Mouse (Mus musculus): Measurements from ENCODE around the gene Plcl2.
"Not testable (repeated sequence)": the region's sequence is repeated elsewhere in the genome, so short reads cannot be mapped to it uniquely, and the experiment has no call there.

Gene Plcl2

DNA sequence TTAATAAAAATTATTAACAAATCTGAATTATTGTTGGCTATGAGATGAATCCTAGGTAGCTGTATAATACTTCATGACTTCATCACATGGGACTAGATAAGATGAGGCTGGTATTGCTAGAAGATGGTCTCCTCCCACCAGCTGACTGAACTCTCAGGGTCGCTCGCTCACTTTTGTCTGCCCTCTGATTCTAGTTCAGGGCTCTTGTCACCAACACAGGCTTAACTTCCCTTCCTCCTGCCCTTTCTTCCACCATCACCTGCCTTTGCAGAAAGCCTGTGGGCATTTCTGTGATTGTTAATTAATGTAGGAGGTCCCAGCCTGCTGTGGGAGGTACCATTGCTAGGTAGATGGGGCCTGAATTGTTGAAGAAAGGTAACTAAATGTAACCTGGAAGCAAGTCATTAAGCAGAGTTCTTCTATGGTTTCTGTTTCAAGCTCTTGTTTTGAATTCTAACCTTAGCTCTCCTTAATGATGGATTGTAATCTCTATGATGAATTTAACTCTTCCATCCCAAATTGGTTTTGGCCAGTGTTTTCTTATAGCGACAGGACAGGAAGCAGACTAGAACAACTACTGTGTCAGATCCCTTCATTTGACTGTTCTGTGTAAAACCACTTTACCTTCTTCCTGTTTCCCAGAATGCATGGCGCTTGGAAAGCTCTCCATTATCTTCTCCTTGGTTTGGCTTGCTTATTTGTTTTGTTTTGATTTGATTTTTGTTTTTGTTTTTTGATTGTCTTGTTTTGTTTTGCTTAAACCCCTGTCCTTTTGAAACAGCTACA lies 27.4 kb downstream of the Plcl2 start:
- no peak for DNase-seq (ENCODE audit: low spot score)

GRCm38 (mm10) chr17:50537786-50538185 lies 28.6 kb downstream of the Plcl2 start:
- DNase-seq (ENCODE audit: low spot score) = no peak

- DNase-seq (ENCODE audit: low spot score) = no peak
Measured at GRCm38 (mm10) chr17:50544860-50545259, 35.7 kb downstream of the Plcl2 start.

DNA sequence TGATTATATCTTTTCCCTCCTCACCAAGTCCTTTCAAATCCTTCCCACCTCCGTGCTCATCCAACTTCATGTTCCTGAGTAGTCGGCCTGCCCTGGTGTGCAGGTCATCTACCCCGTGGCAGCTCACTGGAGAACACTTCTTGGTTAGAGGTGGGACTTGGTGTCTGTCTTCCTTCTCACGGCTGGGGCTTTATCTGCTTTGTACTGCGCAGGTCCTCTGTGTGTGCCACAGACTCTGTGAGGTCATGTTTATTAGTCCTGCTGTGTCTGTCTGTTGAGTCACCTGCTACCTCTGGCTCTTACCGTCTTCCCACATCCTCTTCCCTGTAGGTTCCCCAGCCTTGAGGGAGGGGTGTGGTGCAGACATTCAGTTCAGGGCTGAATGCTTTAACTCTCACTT lies 36.1 kb downstream of the Plcl2 start:
- DNase-seq (ENCODE audit: low spot score) = no peak

- no peak for DNase-seq (ENCODE audit: low spot score)
Measured at GRCm38 (mm10) chr17:50552130-50552529, 42.9 kb downstream of the Plcl2 start.

DNA sequence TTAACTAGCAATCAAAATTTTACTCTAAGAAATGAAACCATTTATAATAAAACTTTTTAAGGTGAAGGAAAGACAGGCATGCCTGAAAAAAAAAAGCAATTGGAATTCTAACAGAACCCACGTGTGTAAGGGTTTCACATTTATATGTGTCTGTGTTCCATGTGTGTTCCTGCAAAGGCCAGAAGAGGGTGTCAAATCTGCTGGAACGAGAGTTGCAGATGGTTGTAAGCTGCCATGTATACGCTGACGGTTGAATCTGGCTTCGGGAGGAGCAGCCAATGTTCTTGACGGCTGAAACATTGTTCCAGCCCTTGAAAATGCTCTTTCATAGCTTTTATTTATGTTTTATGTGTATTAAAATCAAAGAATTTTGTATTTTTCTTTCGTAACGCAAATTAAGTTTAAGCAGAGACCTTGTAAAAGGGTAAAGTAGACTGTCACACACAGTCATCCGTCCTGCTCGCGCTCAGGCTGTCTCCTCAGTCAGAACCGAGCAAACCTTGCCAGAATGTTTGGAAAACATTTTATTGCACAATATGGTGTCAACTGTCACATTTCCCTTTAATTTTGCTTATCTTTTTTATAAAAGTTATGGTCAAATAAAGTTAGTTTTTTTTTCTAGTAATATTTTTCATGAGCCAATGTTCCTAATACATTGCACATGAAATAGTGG lies 48.5 kb downstream of the Plcl2 start:
- DNase-seq (ENCODE audit: low spot score) = no peak

DNA sequence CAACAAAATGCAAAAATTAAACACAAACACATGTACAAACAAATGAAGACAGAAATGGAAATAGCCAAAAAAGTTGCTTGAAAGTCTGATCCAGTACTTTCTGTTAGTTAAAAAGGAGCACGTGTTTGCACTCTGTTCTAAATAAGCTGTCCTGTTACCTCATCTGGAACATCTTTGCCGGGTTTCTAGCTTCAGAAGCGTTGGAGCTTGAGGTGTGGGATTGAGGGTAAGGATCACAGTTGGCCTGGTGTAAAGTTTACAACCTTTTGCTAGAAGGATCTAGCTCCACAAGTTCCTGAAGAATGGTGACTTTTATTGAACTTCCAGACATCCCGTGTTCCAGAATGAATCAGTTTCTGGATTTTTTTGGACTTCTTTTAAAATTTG lies 49.0 kb downstream of the Plcl2 start:
- no peak for DNase-seq (ENCODE audit: low spot score)

GRCm38 (mm10) chr17:50565376-50566123 lies 56.3 kb downstream of the Plcl2 start:
- no peak for DNase-seq (ENCODE audit: low spot score)

DNA sequence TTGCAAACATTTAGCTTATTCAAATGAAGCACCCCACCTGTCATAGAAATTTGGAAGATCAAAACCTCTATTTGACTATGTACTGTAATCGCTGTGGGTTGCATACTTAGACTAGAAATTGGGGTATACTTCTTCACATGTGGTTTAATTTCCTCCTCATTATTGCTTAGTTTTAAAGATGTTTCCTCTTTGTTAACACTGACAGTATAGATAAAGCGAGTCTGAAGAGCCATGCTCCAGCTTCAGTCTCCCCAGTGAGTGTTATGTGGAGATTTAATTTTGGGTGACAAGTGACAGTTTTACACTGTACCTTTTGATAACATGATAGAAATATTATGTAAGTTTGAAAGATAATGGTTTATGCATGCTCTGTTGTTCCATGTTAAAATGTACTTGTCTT lies 59.6 kb downstream of the Plcl2 start:
- DNase-seq (ENCODE audit: low spot score) = no peak

GRCm38 (mm10) chr17:50570228-50570627 lies 61.0 kb downstream of the Plcl2 start:
- not testable (repeated sequence) for DNase-seq (ENCODE audit: low spot score)

DNA sequence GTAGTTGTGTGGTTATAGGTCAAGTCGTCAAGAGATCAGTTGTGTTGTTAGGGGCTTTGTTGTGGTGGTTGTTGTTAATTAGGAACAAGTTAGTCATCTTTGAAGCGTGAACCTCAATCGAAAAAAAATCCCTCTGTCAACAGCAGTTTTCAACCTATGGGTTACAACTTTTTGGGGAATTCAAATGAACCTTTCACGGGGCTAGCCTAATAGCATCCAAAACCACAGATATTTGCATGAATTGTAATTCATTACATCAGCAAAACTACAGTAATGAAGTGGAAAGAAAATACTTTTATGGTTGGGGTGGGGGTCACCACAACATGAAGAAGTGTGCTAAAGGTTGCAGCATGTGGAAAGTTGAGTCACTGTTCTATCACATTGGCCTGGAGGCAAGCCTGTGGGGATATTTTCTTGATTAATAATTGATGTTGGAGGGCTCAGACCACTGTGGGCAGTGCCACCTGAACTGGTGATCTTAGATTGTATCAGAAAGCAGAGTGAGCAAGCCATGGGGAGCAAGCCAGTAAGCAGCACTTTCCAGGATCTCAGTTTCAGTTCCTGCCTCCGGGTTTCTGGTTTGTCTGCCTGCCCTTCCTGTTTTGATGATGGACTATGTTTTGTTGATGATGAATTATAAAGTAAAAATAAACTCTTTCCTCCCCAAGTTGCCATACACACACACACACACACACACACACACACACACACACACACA lies 61.6 kb downstream of the Plcl2 start:
- DNase-seq (ENCODE audit: low spot score) = no peak

DNA sequence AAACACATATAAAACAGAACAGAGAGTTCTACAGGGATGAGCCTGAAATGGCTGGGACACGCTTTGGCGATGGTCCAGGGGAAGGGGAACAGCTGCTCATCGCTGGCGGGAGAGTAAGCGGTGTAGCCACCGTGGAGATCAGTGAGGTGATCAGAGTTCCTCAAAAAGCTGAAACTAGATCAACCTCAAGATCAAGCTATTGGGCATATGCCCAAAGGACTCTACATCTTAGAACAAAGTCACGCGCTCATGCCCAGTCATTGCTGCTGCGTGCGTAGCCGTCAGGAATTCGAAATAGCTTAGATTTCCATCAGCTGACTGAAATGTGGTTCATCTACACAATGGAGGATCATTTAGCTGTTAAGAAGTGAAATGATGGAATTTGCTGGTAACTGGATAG lies 65.0 kb downstream of the Plcl2 start:
- DNase-seq (ENCODE audit: low spot score) = no peak

GRCm38 (mm10) chr17:50580416-50580815 lies 71.2 kb downstream of the Plcl2 start:
- no peak for DNase-seq (ENCODE audit: low spot score)

GRCm38 (mm10) chr17:50586834-50587233 lies 77.6 kb downstream of the Plcl2 start:
- DNase-seq (ENCODE audit: low spot score) = no peak

DNA sequence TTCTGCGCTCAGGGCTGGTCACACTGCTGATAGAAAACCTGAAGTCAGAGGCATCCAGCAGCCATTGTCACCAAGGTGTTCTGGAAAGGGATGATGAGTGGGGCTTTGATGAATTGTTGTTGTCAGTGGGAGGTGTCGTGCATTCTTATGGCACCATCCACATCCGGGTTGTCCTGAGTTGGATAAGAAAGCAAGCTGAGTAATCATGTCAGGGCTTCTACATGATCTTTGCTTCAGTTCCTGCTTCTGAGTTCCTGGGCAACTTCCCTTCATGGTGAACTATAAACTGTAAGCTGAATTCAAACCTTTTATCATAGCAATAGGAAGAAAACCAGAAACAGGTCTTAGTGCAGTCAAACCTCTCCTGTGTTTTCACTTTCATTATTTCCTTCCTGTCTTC lies 78.7 kb downstream of the Plcl2 start:
- no peak for DNase-seq (ENCODE audit: low spot score)

DNA sequence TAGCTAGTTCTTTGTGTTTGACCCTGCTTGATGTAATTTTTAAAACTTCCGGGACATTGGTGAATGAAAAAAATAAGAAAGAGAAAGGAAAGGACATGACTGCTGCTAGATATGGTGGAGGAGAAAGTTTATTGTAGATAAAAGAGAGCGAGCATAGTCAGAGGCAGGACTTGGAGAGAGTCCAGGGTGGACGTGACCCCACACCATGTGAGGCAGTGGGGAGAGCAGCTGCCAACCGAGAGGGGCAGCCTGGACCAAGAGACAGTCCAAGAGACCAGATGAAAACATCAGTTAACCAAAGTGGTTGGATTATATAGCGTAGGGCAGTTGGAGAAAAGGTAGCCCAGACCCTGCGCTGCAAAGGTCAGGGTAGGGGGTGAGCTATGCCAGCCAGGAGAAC lies 91.0 kb downstream of the Plcl2 start:
- DNase-seq (ENCODE audit: low spot score) = no peak

GRCm38 (mm10) chr17:50600696-50601095 lies 91.5 kb downstream of the Plcl2 start:
- DNase-seq (ENCODE audit: low spot score) = no peak

DNA sequence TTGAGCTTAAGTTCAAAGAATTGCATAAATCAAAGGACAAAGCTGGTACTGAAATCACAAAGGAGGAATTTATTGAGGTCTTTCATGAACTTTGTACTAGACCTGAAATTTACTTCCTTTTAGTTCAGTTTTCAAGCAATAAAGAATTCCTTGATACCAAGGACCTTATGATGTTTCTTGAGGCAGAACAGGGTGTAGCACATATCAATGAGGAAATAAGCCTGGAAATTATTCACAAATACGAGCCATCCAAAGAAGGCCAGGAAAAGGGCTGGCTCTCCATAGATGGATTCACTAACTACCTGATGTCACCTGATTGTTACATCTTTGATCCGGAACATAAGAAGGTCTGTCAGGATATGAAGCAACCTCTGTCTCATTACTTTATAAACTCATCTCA lies 97.7 kb downstream of the Plcl2 start:
- DNase-seq (ENCODE audit: low spot score) = no peak

GRCm38 (mm10) chr17:50609908-50610307 lies 100.7 kb downstream of the Plcl2 start:
- DNase-seq (ENCODE audit: low spot score) = peak; percentile 4

DNA sequence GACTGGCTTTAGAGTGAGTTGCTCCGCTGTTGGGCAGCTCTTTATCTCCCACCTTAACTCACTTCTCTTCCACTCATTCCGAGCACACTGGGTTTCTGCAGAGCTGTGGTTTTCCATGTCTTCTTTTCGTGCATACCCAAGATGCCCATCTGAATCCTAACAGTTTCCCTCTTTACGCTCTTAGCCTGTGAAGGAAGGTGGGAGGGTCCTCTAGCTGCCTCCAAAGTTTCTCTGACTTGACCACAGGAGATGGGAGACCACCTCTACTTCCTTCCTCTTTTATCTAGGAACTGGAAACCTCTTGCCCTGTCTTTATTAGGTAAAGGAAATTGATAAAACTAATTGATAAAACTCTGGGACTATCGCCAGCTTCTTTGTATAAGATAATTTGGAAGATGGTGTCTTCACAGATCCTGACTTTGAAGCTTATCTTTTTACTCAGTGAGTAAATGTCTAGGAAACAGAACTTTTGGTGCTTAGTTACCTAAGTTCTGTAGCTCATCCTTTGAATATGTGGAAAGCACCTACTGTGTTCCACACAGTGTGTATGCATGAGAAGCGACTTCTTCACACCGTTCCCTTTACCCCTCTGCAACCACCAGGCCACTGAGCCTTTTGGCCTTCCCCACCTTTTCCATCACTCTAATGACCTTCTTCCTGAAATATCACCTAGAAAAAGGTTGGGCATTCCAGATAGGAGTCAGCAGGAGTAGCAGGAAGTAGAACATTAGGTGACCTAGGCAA lies 111.8 kb downstream of the Plcl2 start:
- DNase-seq (ENCODE audit: low spot score) = no peak

GRCm38 (mm10) chr17:50621996-50622395 lies 112.8 kb downstream of the Plcl2 start:
- no peak for DNase-seq (ENCODE audit: low spot score)

GRCm38 (mm10) chr17:50625584-50625983 lies 116.4 kb downstream of the Plcl2 start:
- DNase-seq (ENCODE audit: low spot score) = no peak
